In the genomic region with DNA sequence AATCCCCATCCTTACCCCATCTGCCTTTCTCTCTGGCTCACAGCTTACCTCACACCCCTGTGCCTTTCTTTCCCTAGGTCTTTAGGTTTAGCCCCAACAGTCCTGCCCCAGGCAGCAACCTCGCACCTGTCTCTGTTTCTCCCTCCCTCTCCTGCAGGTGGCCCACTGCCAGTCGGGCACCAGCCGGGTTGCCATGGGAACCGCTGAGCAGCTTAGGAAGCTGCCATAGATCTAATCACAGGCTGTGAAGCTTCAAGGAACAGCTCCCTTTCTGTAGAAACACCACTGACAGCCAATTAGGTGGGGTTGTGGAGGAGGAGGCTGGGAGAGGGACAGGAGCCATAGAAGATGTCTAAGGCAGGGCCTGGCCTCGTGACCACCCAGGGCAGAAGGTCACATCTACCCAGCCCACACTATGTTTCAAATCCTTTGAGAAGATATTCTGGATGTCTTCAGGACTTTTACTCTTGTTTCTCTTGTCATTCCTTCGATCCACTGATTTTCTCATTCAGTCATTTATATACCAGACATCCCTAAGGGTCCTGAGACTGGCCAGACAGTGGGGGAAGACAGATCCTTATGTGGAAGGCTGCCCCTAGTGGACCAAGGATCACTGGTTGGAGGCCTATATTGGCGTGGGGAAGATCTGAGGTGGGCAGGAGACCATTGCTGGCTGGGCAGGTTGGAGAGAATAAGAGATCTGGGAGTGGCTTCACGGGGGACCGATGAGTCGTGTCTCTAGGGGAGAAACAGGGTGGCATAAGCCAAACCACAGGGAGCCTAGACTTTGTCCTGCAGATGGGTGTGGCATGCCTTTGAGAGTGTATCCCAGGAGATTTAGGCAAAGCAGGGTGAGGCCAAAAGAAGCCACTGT, we compare ENCODE assay signal across 8 mouse cellular contexts.
DNase-seq lines count a peak whose midpoint lies in the region; ATAC-seq lines count a peak whose summit lies in the region.

No protein-coding gene starts in this region.

- peak; percentile 9 for DNase-seq in CD4-positive, CD25-positive, alpha-beta regulatory T cell, adult 2 months (ENCODE audit: low read depth, low spot score)
- DNase-seq in cerebellum, postnatal 10 days: peak; percentile 95 to 97
- DNase-seq in frontal cortex, postnatal 25 days (ENCODE audit: low spot score in 2 of 2): peak; percentile 55 to 61
- DNase-seq in left cerebral cortex, adult 11 months (ENCODE audit: low spot score): peak; percentile 65
- no peak for DNase-seq in spleen, postnatal 10 days (ENCODE audit: low spot score in 2 of 2)
- DNase-seq in urinary bladder, postnatal 25 days (ENCODE audit: low spot score): no peak

- no peak overlapping the region for H3K4me3 ChIP-seq in neural tube, embryonic 14.5 days (ENCODE audit: low read depth, low read length)

- H3K4me2 ChIP-seq in neural tube, embryonic 14.5 days (ENCODE audit: low read depth, low read length): no peak overlapping the region

- H3K27ac ChIP-seq in neural tube, embryonic 14.5 days (ENCODE audit: low read depth, low read length): peak overlapping the region; percentile 4; the same call in 1 of the 2 replicates

- H3K4me1 ChIP-seq in neural tube, embryonic 14.5 days (ENCODE audit: control insufficient read depth, insufficient read depth, low read length): peaks cover 20% of the 10 kb centered on the region; the same call in 1 of the 2 replicates

- WGBS in neural tube, embryonic 14.5 days: 33% methylated on average over 10 of the region's 10 CpGs

- no peak for ATAC-seq in CD4-positive, CD25-positive, alpha-beta regulatory T cell, adult 4 months
- peak; percentile 68 for ATAC-seq in neural tube, embryonic 14.5 days (ENCODE audit: low read depth)

- H3K36me3 ChIP-seq in neural tube, embryonic 14.5 days (ENCODE audit: control insufficient read depth, insufficient read depth, low read length): no peaks in the 10 kb centered on the region

- H3K27me3 ChIP-seq in neural tube, embryonic 14.5 days (ENCODE audit: control insufficient read depth, insufficient read depth, low read length): no peaks in the 10 kb centered on the region

- H3K9ac ChIP-seq in neural tube, embryonic 14.5 days (replicated peaks; ENCODE audit: low read depth, low read length): no peak overlapping the region

- H3K9me3 ChIP-seq in neural tube, embryonic 14.5 days (ENCODE audit: control insufficient read depth, low read length): no peaks in the 10 kb centered on the region

Comparison
In these comparisons a context has a peak if more than half of its experiments do, and no peak if none do; other contexts are left out.
1. DNase-seq: peak in CD4-positive, CD25-positive, alpha-beta regulatory T cell, adult 2 months (single experiment), cerebellum, postnatal 10 days (2 of 2), frontal cortex, postnatal 25 days (2 of 2) and left cerebral cortex, adult 11 months (single experiment); none in spleen, postnatal 10 days (0 of 2) and urinary bladder, postnatal 25 days (single experiment).